In genomic region chr13:21916056-21916455, GRCm38 (mm10) we compare ENCODE assay signal across 15 mouse cellular contexts.
"Had no signal": no experiment of that assay in that cellular context is flagged by ENCODE, and none has a peak within 500 bp of the region (broad histone marks: within the 10 kb centered on the region; RNA-seq: fewer than 3 reads in every experiment).

No protein-coding gene starts in this region.

- H3K36me3 ChIP-seq: lung, embryonic 15.5 days; midbrain, embryonic 10.5 days had no signal

- H3K4me3 ChIP-seq: layer of hippocampus, adult 2 months; lung, embryonic 15.5 days; megakaryocyte, embryonic 14.5 days had no signal

- H3K9ac ChIP-seq: liver, embryonic 14.5 days; lung, embryonic 15.5 days had no signal

- DNase-seq: kidney, adult 18-20 months; kidney, adult 9 months; kidney, postnatal 25 days; layer of hippocampus, adult 9-11 months; lung, adult 18-20 months; lung, postnatal 10 days; lung, postnatal 36 days; midbrain, embryonic 14.5 days; thymus, adult 18-20 months; thymus, postnatal 36 days had no signal

- H3K9me3 ChIP-seq: lung, embryonic 15.5 days; megakaryocyte, embryonic 14.5 days; midbrain, embryonic 10.5 days had no signal

- H3K4me2 ChIP-seq: lung, embryonic 15.5 days had no signal

- H3K27ac ChIP-seq: layer of hippocampus, adult 2 months; liver, embryonic 14.5 days; lung, embryonic 15.5 days; midbrain, embryonic 10.5 days had no signal
